Mouse (Mus musculus): ENCODE data around the gene Plekhm1.

Gene Plekhm1

DNA sequence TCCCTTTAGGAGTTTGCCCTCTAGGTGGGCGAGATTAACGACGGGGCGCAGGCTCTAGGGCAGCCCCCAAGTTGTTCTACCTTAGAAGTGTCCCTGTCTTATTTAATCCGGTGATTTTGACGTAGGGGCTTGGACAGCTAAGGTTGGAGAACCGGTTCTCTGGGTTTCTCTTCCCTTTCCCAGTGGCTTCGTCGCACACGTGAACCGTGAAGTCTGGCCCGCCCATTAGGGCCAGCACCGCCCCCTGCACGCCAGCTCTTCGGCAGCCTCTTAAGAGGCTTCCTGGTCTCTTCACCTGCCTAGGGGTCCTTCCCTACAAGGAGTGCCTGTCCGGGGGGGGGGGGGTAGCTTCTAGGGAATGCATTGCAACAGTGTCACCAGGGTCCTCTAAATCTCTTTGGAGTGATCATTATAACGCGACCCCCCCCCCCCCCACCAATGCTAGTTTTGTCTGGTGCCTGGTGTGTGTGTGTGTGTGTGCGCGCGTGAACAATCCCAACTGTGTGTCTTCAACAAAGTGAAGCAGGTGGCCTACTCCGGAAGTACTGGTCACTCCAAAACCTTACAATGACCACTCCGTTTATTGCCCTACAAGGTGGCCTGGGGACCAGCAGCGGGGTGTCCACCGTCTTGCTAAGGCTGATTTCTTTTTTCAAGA is 51.0 kb downstream of the Plekhm1 start:
- no peak for DNase-seq (ENCODE audit: low spot score in 2 of 2)

DNA sequence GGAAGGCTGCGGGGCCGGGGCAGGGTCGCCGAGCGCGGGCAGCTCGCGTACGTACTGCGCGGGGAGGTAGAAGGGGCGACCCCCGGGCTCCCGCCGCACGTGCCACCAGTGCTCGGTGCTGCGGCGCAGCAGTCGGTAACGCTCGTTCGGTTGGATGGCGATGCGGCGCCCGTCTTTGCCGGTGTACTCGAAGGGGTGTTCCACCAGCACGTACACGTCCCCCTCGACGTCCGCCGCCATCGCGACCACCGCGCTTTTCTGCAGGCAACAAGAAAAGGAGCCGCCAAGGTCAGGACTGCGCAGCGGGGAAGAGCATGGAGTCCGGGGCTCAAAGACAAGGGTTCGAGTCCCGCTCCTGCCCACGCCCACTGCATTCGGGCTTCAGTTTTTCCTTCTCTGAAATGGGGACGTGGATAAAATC is 51.8 kb downstream of the Plekhm1 start:
- DNase-seq (ENCODE audit: low spot score in 2 of 2), result no peak

DNA sequence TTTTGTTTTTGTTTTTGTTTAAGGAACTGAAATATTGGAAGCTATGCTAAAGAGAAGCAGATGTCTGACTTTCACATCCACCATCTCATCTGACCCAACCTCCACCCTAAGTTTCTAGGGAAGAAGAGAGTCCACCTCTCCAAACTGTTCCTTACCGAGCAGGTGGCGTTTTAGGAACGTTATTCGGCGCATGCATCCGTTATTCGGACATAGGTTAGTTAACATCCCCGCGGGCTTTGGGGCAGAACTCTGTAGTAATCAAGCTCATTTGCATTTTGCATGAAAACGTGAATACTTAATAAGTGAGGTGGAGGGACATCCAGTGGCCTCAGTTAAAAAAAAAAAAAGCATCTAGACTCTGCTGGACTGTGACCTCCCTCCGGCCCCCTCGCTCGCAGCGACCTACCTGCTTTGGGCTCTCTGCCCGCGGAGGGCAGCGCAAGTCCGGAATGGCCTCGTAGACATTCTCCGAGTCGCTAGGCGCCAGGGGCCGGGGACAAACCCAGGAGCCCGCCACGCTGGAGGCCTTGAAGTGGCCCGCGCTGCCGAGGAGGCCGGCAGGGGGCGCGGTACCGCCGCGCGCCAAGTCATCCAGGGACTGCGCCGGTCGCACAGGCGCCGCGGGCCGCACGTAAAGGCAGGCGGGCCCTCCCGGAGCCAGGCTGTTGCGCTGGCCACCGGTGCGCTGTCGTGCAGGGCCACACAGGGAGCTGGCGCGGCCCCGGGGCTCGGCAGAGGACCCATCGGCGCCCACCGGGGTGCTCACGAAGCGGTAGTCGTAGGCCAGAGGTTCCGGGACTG is 52.4 kb downstream of the Plekhm1 start:
- DNase-seq (ENCODE audit: low spot score in 2 of 2), result peak; percentile 59 to 67

DNA sequence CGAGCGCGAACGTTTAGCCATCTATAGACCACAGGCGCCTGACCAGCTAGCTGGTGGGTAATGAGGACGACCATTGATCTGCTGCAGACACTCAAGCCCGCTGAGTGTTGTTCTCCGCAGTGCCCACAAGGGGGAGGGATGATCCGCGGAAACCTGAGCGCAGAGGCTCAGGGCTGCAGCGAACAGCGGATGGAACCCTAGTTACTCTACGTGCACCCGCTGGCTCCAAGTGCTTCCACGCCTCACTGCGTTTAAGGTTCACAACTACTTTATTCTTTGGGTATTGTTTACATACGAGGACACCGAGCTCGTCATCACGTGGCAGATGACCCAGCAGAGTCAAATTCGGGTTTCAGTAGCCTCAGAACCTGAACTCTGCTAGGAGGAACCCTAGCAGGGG is 53.4 kb downstream of the Plekhm1 start:
- no peak for DNase-seq (ENCODE audit: low spot score in 2 of 2)

DNA sequence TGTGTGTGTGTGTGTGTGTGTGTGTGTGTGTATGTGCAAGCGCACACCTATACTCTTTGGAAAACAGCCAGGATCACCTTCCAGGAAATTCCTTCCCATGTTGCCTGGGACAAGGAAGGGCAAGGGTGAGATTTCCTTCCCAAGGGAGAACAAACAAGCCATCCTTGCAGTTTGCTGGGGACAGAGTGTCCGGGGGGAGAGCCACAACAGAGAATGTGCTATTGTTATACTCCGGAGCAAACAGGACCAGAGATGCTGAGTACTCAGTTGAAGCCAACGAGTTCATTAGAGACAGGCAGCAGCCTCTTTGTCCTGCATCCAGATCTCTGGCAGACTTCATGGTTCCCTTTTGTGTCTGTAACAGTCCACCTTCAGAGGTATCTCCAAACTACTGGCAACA is 54.2 kb downstream of the Plekhm1 start:
- DNase-seq (ENCODE audit: low spot score in 2 of 2), result no peak

DNA sequence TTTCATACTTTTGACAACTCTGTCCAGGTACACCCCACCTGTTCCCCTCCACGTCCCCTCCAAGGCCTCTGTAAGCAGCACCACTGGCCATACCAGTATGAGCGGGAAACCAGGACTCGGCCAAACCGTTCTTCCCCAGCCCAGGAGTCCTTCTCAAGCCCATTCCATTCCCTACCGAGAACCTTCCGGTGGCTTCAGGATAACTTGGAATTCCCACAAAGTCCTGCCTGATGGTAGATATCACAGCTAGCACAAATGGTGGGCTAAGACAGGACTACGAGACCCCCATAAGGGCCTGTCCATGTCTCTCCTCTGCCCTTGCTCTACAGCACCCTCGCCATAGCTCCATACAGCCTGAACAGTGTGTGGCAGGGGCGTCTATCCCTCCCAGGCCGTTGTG is 54.8 kb downstream of the Plekhm1 start:
- DNase-seq (ENCODE audit: low spot score in 2 of 2), result no peak

DNA sequence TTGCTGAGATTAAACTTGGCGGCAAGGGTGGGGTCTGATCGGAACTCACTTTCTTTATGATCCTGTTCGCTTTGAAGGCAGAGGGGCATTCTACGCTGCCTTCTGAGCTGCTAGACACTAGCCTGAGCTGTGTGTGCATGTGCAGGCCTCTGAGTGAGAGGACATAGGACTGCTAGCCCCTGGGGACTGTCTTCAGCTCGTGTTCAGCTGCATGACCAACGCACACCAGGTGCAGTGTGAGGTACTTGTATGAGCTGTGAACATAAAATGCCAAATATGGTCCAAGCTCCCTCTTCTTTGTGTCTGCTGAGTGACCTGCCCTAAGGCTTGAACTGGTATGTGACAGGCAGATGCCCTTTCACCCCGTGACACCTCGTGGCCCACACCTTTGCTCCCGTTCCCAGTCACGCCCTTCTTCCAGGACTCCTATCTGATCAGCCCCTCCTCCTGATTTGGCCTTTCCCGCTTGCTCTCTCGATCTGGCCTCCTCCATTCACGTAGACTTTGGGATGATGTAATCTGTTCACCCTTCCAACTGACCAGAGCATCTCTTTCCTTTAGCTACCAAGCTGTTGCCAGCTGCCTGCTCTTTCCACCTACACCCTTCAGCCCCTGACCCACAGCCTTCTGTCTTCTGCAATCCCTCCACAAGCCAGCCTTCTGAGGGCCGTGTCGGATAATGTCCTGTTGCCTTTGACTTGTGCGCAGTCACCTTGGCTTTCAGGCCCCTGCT is 55.4 kb downstream of the Plekhm1 start:
- no peak for DNase-seq (ENCODE audit: low spot score in 2 of 2)

DNA sequence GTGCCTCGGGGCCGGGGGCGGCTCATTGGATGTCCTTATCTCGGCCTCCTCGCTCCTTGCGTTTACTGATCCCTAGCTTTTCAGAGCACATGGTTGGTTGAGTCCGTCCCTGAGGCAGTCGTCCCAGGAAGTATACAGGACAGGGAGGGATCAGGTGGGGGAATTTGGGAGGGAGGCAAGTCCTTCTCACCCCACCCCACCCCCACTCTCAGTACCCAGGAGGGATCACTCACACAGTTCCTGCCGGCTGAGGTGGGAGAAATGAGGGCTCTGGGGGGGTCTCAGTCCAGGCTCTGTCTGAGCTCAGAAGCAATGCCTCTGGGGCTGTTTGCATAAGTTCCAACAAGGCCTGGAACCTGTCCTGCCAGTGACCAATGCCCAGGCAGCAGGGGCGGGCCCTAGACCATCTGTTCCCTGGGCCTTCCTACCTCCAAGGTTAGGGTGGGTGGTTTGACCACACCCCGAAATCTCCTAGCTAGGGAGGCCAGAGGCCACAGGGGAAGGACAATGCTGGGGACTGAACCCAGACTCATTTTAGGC is 56.4 kb downstream of the Plekhm1 start:
- no peak for DNase-seq (ENCODE audit: low spot score in 2 of 2)

DNA sequence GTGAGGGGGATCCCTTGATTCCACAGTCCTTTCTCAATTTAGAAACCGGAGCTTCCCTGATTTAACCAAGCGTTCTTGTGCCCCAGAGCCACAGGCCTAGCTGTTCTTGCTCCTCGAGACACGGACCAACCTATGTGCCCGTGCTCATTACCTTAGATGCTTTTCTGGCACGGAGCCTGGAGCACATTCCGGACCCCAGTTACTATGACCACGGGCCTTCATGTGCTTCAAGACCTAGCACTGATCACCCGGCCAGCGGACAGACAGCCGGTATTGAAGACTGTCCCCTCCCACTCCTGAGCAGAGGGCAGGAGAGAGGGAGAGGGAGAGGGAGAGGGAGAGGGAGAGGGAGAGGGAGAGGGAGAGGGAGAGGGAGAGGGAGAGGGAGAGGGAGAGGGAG is 57.2 kb downstream of the Plekhm1 start:
- DNase-seq (ENCODE audit: low spot score in 2 of 2), result no peak

DNA sequence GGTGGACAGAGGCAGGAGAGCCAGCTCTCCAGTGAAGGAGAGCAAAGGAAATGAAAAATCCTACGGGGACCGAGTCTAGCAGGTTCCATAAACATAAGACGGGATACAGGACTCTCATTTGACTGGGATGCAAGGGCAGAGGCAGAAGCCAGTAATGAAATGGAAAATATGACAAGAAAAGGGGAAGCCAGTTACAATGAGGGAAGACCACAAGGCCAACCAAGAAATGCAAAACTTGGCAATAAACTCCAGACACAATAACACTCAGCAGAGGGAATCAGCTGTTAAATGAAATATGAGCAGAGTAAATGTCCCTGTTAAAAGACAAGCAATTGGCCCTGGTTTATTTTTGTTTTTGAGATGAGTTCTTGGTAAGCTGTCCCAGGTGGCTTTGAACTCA is 58.5 kb downstream of the Plekhm1 start:
- DNase-seq (ENCODE audit: low spot score in 2 of 2), result no peak

DNA sequence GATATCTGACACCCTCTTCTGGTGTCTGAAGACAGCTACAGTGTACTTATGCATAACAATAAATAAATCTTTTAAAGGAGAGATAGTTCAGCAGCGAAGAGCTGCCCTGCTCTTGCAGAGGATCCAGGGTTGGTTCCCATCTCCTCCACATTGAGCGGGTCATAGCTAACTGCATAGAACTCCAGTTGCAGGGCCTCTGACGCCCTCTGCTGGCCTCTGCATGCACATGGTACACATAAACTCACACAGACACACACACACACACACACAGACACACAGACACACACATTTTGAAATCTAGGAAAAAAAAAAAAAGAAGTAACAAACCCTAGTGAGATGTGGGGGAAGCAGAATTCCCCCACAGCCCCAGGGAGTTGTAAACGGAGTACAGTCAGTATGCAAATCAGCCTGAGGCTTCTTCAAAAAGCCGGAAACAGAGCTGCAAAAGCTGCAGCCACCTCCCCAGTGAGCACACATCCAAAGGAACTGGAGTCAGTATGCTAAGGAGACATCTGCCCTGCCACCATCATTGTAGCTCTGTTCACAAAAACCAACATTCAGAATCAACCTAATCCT is 60.2 kb downstream of the Plekhm1 start:
- DNase-seq (ENCODE audit: low spot score in 2 of 2), result no peak

DNA sequence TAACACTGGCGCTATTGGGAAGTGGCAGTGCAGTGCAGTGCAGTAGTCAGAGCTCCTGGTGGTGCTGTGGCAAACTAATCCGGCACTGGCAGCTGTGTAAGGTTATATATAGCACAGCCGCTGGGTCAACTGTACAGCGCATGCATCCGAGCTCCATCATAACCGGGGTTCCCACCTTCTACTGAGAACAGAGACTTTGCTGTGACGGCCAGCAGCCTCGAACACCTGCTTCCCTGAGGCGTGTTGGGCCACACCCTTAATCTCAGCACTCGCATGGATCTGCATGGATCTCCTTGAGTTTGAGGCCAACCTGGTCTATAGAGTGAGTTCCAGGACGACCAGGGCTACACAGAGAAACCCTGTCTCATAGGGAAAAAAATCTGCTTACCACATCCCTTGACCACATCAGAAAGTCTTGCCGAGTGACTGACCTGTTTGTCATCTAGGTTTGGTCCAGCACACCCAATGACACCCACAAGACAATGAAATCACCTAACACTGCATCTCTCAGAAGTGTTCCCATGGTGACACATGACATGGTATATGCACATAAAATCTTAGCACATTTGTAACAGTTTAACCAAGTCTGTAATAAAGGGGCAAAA is 61.7 kb downstream of the Plekhm1 start:
- DNase-seq (ENCODE audit: low spot score in 2 of 2), result no peak

DNA sequence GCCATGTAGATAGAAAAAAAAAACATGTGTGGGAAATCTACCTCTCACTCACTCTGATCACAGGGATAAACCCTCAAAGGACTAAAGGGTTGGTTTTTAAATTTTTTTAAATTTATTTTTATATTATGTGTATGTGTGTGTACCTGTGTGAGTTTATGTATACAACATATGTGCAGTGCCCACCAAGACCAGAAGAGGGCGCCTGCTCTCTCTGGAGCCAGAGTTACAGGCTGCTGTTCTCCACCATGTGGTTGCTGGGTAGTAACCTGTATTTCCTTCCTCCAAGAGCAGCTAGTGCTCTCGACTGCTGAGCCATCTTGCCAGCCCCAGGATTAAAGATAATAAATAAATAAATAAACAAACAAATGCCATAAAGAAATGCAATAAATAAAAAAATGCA is 62.8 kb downstream of the Plekhm1 start:
- no peak for DNase-seq (ENCODE audit: low spot score in 2 of 2)

DNA sequence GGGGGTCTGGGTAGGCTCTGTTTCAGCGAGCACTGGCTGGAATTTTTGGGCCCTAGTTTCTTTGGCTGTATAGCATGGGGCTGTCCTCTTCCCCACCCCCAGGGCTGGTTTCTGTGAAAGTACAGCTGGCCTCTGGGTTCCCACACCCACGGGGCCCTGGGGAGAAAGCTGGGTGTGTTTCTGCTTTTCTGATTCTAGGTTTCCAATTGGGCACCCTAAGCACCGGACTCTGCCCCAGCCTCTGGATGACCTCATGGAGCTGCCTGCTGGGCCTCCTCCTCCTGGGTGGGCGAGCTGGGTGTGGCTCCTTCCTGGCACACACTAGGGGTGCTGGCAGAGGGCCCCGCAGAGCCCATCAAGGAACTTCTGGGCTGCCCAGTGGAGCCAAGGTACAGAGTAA is 65.8 kb downstream of the Plekhm1 start:
- DNase-seq (ENCODE audit: low spot score in 2 of 2), result no peak

DNA sequence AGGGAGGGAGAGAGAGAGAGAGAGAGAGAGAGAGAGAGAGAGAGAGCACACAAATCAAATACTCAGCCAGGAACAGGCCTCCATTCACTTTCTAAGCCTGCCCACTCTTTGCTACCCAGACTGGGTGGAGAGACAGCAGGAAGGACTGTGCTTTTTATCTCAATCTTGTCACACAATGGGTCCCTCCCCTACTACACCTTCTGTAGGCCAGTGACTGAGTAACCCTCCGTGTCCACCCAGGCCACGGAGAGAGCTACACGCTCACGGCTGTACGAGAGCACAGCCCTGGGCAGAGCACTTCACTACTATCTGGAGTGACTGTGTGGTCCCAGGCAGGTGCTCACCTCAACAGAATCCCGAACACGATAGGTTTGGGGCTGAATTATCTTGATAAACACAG is 66.3 kb downstream of the Plekhm1 start:
- no peak for DNase-seq (ENCODE audit: low spot score in 2 of 2)

DNA sequence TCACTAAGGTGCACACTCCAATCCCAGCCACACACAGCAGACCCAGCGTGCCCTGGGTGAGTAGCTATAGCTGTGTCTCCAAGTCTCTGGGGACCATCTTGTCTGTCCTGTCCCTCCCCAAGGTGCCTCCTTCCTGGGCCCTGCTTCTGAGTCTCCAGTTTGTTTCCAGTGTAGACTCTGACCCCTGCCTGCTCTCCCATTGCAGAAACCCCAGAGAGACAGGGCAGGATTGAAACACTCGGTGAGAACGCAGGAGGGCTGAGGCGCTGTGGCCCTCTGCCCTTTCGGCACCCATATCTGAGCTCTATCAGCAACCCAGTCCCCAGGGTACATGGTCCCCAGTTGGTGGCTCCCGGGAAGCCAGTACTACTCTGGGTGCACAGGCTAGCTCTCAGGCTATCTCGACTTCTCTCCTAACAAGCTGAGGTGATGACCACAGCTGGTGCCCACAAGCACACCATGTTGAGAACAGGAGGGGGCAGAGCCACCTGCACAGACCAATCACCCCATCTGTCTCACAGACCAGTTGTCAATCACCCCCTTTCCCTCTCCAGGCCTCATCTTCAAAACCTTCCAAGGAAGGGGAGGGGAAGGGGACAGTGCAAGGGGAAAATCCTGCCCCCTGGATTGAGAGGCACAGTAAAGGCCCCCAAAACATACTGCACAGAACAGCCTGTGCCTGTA is 66.9 kb downstream of the Plekhm1 start:
- no peak for DNase-seq (ENCODE audit: low spot score in 2 of 2)

DNA sequence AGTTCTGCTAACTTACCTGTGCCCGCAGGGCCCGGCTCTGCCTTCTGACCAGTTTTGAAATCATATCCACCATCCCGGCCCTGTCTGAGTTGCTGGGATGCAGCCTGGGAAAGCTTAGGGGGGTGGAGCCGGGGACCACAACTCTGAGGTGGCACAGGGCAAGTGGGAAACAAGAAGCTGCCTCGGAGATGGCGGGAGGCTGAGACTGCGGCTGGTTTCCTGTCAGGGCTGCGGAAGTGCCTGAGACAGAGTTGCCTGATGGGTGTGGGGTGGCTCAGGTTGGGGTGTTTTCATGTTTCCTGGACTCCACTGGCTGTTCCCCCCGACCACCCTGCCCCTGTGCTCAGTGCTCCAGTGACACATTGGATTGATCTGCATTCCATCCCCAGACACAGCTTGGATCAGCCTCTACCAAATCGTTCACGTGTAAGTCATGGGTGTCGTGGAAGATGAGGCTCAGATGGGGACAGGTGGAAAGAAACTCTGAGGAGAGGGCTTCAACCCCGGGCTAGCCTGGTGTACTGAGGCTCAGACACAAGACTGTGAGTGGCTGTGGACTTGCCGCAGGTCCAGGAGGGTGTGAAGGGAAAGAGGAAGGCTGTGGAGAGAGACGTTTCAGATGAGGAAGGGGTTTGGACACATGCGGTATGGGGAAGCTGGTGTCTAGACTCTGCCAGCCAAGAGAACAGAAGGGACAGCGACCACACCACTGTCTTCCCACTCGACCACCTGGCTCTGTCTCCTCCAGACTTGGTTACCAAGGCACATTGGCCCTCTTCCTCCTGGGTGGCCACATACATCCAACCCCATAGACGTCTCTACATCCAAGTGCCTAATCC is 67.8 kb downstream of the Plekhm1 start:
- DNase-seq (ENCODE audit: low spot score in 2 of 2), result no peak

DNA sequence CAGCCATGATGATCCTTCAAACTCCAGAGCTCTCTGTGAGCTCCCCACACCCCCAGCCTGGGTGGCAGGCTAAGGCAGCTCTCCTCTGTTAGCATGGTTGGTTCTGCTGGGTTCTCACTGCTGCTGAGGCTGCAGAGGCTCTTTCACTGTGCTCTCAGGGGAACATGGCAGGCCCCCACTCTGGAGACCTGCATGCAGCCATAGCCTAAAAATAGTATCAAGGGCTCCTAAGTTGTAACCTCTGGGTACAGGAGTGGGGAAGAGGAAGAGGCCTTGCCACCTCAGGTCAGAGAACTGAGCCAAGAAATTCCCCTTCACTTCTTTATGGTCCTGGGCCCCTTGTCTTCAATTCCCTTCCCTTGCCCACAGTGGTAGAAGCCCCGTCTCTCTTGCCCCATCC is 68.6 kb downstream of the Plekhm1 start:
- DNase-seq (ENCODE audit: low spot score in 2 of 2), result no peak

DNA sequence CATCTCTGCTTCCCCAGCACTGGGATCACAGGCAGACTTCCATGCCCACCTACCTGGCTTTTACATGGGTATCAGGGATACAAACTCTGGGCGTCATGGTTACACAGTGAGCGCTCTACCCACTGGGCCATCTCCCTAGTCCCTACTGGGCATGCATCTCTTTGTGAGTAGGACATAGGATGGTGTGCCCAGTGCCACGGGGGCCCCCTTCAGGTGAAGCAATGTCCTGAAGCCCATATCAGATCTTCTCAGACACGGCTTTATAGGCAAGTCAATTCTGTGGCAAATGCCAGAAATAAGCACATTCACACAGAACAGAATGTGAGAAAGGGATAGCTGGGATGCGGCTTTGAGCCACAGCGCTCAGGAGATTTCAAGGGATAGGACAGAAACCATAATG is 69.4 kb downstream of the Plekhm1 start:
- no peak for DNase-seq (ENCODE audit: low spot score in 2 of 2)

DNA sequence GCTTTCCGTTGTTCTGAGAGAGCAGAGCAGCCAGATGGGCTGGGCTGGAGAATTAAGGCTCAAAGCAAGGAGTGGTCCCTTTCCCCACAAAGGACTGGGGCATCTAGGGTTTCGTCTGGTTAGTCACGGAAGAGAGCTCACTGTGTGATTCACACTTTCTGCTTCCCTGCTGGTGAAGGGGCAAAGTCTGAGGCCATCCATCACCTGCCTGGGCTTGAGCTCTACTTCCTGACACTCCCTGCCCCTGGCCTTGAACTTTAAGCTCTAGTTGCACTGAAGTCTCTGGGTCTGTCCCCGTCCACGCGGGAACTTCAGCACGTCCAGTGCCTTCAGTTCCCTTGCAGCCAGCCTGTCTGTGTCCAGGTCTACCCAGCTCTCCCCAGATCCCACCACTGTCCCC is 71.8 kb downstream of the Plekhm1 start:
- DNase-seq (ENCODE audit: low spot score in 2 of 2), result no peak

Data from frontal cortex, postnatal 14 days (tissue).